Mouse (Mus musculus) embryonic facial prominence, embryonic 11.5 days (tissue): ENCODE results near the gene Myt1. TPM values are rescaled to one million over a fixed set of nuclear protein-coding genes. Genes with fewer than 3 reads are reported as not detected.
"Not testable (repeated sequence)": the region's sequence is repeated elsewhere in the genome, so short reads cannot be mapped to it uniquely, and the experiment has no call there.

Experiments
- ATAC-seq: fragments of 200-750 bp; cut with Nextera tagmentation; replicated peaks from 2 replicates; pipeline ENCODE4 v1.8.0; 2017; ENCODE audit warnings: low read depth; ENCODE audit not compliant: insufficient number of reproducible peaks, low FRiP score, low TSS enrichment
- DNase-seq: peaks from one replicate; pipeline ENCODE4 v3.0.0-alpha.2; 2015; ENCODE audit warnings: low spot score
- H3K27ac ChIP-seq: fragments of 300-500 bp; sonication (generic); replicated peaks from 2 replicates; pipeline ENCODE4 v1.5.1; 2014; ENCODE audit warnings: mild to moderate bottlenecking, low read depth, low read length, control low read depth
- H3K27me3 ChIP-seq: fragments of 300-500 bp; sonication (generic); 2 replicates; pipeline ENCODE4 v1.6.1; 2014; ENCODE audit warnings: mild to moderate bottlenecking, low read length, moderate library complexity, mixed read lengths; ENCODE audit not compliant: control insufficient read depth, insufficient read depth
- H3K36me3 ChIP-seq: fragments of 300-500 bp; sonication (generic); replicated peaks from 2 replicates; pipeline ENCODE4 v1.6.1; 2014; ENCODE audit warnings: low read depth, mild to moderate bottlenecking, low read length, moderate library complexity, mixed read lengths; ENCODE audit not compliant: control insufficient read depth, insufficient read depth
- H3K4me1 ChIP-seq: fragments of 300-500 bp; sonication (generic); 2 replicates; pipeline ENCODE4 v1.6.1; 2014; ENCODE audit warnings: low read length, mixed read lengths; ENCODE audit not compliant: control insufficient read depth, insufficient read depth
- H3K4me2 ChIP-seq: fragments of 300-500 bp; sonication (generic); 2 replicates; pipeline ENCODE4 v1.6.1; 2014; ENCODE audit warnings: low read depth, mild to moderate bottlenecking, control low read depth, low read length, moderate library complexity
- H3K4me3 ChIP-seq: fragments of 300-500 bp; sonication (generic); 2 replicates; pipeline ENCODE4 v1.5.1; 2014; ENCODE audit warnings: low read depth, low read length, control low read depth
- H3K9ac ChIP-seq: fragments of 300-500 bp; sonication (generic); replicated peaks from 2 replicates; pipeline ENCODE4 v1.6.1; 2014; ENCODE audit warnings: mild to moderate bottlenecking, control low read depth, low read length
- H3K9me3 ChIP-seq: fragments of 300-500 bp; sonication (generic); replicated peaks from 2 replicates; pipeline ENCODE4 v1.6.1; 2016; ENCODE audit warnings: mild to moderate bottlenecking, low read length, inconsistent platforms, mixed read lengths; ENCODE audit not compliant: control insufficient read depth
- WGBS: fragments of 180-500 bp; shearing (Covaris S2); extraction: QIAGEN DNeasy Blood & Tissue Kit; methylation state at CpG from one replicate; pipeline ENCODE4 v1.1.7; 2014; 5-methylcytosine and 5-hydroxymethylcytosine counted together
- polyA plus RNA-seq: library from polyadenylated mRNA; unstranded; fragments of >200 nt; fragmentation: Nextera tagmentation; extraction: Ambion mirVana; gene quantifications from 2 replicates; pipeline ENCODE4 v1.2.1, GENCODE M21; 2014

The Myt1 gene
- polyA plus RNA-seq, 1 experiment from 2014 or later = 5.8 TPM

GRCm38 (mm10) chr2:181789396-181789795 lies 26.3 kb downstream of the Myt1 start:
- 82% methylated on average over 6 of the region's 6 CpGs for WGBS
- Histone ChIP-seq H3K4me3 (no peak overlapping the region), H3K36me3 (no peaks in the 10 kb centered on the region)

GRCm38 (mm10) chr2:181793186-181793585 lies 30.1 kb downstream of the Myt1 start:
- WGBS = 85% methylated on average over 8 of the region's 8 CpGs
- not testable (repeated sequence) for DNase-seq, H3K4me1 ChIP-seq, H3K27me3 ChIP-seq, H3K36me3 ChIP-seq, ATAC-seq, H3K4me2 ChIP-seq, H3K4me3 ChIP-seq, H3K9me3 ChIP-seq, H3K27ac ChIP-seq, H3K9ac ChIP-seq

More at GRCm38 (mm10) chr2:181789396-181789795, 26.3 kb downstream of the Myt1 start:
- Histone ChIP-seq H3K9me3 (no peaks in the 10 kb centered on the region), H3K4me1 (no peaks in the 10 kb centered on the region), H3K9ac (no peak overlapping the region), H3K4me2 (no peak overlapping the region), H3K27ac (no peak overlapping the region), H3K27me3 (no peaks in the 10 kb centered on the region)
- DNase-seq (no peak), ATAC-seq (no peak)

- H3K36me3 ChIP-seq = no peaks in the 10 kb centered on the region; the same call in 1 of the 2 replicates
- 20% methylated on average over 3 of the region's 3 CpGs for WGBS
- H3K27me3 ChIP-seq = no peaks in the 10 kb centered on the region
- H3K4me1 ChIP-seq = no peaks in the 10 kb centered on the region
- H3K4me2 ChIP-seq = no peak overlapping the region
- H3K27ac ChIP-seq = no peak overlapping the region
- DNase-seq (no peak), ATAC-seq (no peak)
- H3K4me3 ChIP-seq = no peak overlapping the region
- H3K9me3 ChIP-seq = no peaks in the 10 kb centered on the region
- no peak overlapping the region for H3K9ac ChIP-seq
Observed at GRCm38 (mm10) chr2:181795641-181796130, 32.6 kb downstream of the Myt1 start.

GRCm38 (mm10) chr2:181797672-181798071 lies 34.5 kb downstream of the Myt1 start:
- Histone ChIP-seq H3K27ac (no peak overlapping the region), H3K4me1 (no peaks in the 10 kb centered on the region), H3K4me2 (no peak overlapping the region), H3K9me3 (no peaks in the 10 kb centered on the region), H3K4me3 (no peak overlapping the region), H3K9ac (no peak overlapping the region), H3K36me3 (no peaks in the 10 kb centered on the region; the same call in 1 of the 2 replicates), H3K27me3 (no peaks in the 10 kb centered on the region)
- ATAC-seq (no peak), DNase-seq (no peak)
- WGBS = 78% methylated on average over 8 of the region's 8 CpGs

GRCm38 (mm10) chr2:181829032-181829650 lies 66.0 kb downstream of the Myt1 start:
- DNase-seq (no peak), ATAC-seq (no peak)
- Histone ChIP-seq H3K4me1 (no peaks in the 10 kb centered on the region), H3K36me3 (no peaks in the 10 kb centered on the region), H3K4me2 (no peak overlapping the region), H3K27me3 (no peaks in the 10 kb centered on the region), H3K27ac (no peak overlapping the region), H3K9me3 (no peaks in the 10 kb centered on the region), H3K4me3 (no peak overlapping the region), H3K9ac (no peak overlapping the region)
- WGBS = 73% methylated on average over 2 of the region's 2 CpGs

- Histone ChIP-seq H3K27me3 (no peaks in the 10 kb centered on the region), H3K36me3 (no peaks in the 10 kb centered on the region), H3K27ac (no peak overlapping the region), H3K4me1 (no peaks in the 10 kb centered on the region), H3K4me3 (no peak overlapping the region), H3K9me3 (no peaks in the 10 kb centered on the region), H3K4me2 (no peak overlapping the region), H3K9ac (no peak overlapping the region)
- DNase-seq (no peak), ATAC-seq (no peak)
- 78% methylated on average over 2 of the region's 2 CpGs for WGBS
Observed at GRCm38 (mm10) chr2:181832745-181833144, 69.6 kb downstream of the Myt1 start.

- Histone ChIP-seq H3K9ac (peak within 1 kb of the TSS; percentile 67), H3K4me3 (peak within 1 kb of the TSS; percentile 63), H3K4me1 (no peaks in the 10 kb centered on the region), H3K9me3 (no peaks in the 10 kb centered on the region), H3K4me2 (peak within 1 kb of the TSS; percentile 54), H3K36me3 (no peaks in the 10 kb centered on the region), H3K27me3 (no peaks in the 10 kb centered on the region), H3K27ac (peak within 1 kb of the TSS; percentile 79)
- peak; percentile 96 for DNase-seq
- ATAC-seq = peak; percentile 98
- WGBS = under 1% methylated on average over 34 of the region's 35 CpGs
Observed at GRCm38 (mm10) chr2:181837372-181838292, 74.5 kb downstream of the Myt1 start, which contains the start of gene Pcmtd2. TSS of gene Pcmtd2 (plus strand) at chr2:181837854.

- no peaks in the 10 kb centered on the region for H3K36me3 ChIP-seq
- ATAC-seq (peak; percentile 35; the same call in 1 of the 2 replicates), DNase-seq (peak; percentile 8)
- H3K4me3 ChIP-seq = peak overlapping the region; percentile 63
- no peaks in the 10 kb centered on the region for H3K27me3 ChIP-seq
- peak overlapping the region; percentile 67 for H3K9ac ChIP-seq
- no peak overlapping the region for H3K27ac ChIP-seq
- peak overlapping the region; percentile 54 for H3K4me2 ChIP-seq
- no peaks in the 10 kb centered on the region for H3K4me1 ChIP-seq
- H3K9me3 ChIP-seq = no peaks in the 10 kb centered on the region
- WGBS = 0% methylated on average over 3 of the region's 3 CpGs
Observed at GRCm38 (mm10) chr2:181838293-181838680, 75.2 kb downstream of the Myt1 start.
